ENCODE assay signal across 8 mouse cellular contexts in the genomic region with DNA sequence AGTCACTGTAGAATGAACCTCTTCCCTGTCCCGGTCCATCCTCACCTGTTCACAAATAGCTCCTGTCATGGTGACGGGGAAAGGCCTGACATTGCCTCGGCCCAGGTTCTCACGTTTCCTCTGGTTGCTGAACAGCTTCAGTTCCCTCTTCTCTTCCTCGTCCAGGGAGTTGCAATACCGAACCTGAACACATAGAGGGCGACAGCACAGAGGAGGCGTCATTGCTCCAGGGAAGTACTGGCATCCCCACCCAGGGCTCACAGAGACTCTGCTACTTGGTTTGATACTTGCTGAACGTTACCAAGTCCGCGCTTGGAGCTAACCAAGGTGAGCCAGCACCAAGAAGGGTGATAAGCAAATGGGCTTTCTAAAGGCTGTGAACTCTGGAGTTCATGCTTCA.
DNase-seq lines count a peak whose midpoint lies in the region; ATAC-seq and TF ChIP-seq lines count a peak whose summit lies in the region.

No protein-coding gene starts in this region.

- no peak for TF ChIP-seq EP300 in heart, adult 2 months (IDR thresholded peaks at IDR 0.05; ENCODE audit: insufficient read depth, low read depth, low read length)

- H3K27me3 ChIP-seq in heart, adult 2 months (ENCODE audit: control insufficient read depth, insufficient read depth, low read length) = no peaks in the 10 kb centered on the region
- no peaks in the 10 kb centered on the region for H3K27me3 ChIP-seq in thymus, adult 2 months (ENCODE audit: control insufficient read depth, insufficient read depth, low read length)
- H3K27me3 ChIP-seq in lung, embryonic 14.5 days (ENCODE audit: insufficient read depth, low read length) = no peaks in the 10 kb centered on the region

- no peaks in the 10 kb centered on the region for H3K9me3 ChIP-seq in lung, embryonic 14.5 days (ENCODE audit: low read depth, low read length)

- intact Hi-C loops in heart, adult 2 months (cut with DNase I) = loop anchor here (5.0 kb wide), 1 partner anchor 55 kb away; no protein-coding TSS in a partner anchor
- intact Hi-C loops in heart, postnatal 25 days (cut with DNase I) = loop anchor here (5.0 to 10.0 kb wide), 2 partner anchors 113 to 245 kb away; no protein-coding TSS in a partner anchor

- peaks cover 3% of the 10 kb centered on the region for H3K36me3 ChIP-seq in heart, adult 2 months (ENCODE audit: control insufficient read depth, insufficient read depth, low read length)
- H3K36me3 ChIP-seq in thymus, adult 2 months (ENCODE audit: control insufficient read depth, insufficient read depth, low read length) = no peaks in the 10 kb centered on the region
- peaks cover 12% of the 10 kb centered on the region for H3K36me3 ChIP-seq in lung, embryonic 14.5 days (ENCODE audit: insufficient read depth)

- WGBS in heart, adult 2 months = 58% methylated on average over 11 of the region's 11 CpGs
- WGBS in thymus, adult 2 months = 36% methylated on average over 11 of the region's 11 CpGs
- WGBS in lung, embryonic 14.5 days = 48% methylated on average over 11 of the region's 11 CpGs

- peaks cover 3% of the 10 kb centered on the region for H3K4me1 ChIP-seq in heart, adult 2 months (ENCODE audit: control insufficient read depth, insufficient read depth, low read length)
- H3K4me1 ChIP-seq in thymus, adult 2 months (replicated peaks; ENCODE audit: control insufficient read depth, insufficient read depth, low read length) = no peaks in the 10 kb centered on the region
- no peaks in the 10 kb centered on the region for H3K4me1 ChIP-seq in lung, embryonic 14.5 days (ENCODE audit: insufficient read depth)

- peak; percentile 22 to 45 for DNase-seq in heart, adult 2 months
- no peak for DNase-seq in heart, postnatal 25 days (ENCODE audit: low spot score)
- peak; percentile 3 for DNase-seq in thymus, adult 2 months
- DNase-seq in thymus, postnatal 10 days (ENCODE audit: low spot score in 2 of 2) = no peak
- DNase-seq in embryo, embryonic 9.5 days (ENCODE audit: extremely low spot score) = peak; percentile 42
- DNase-seq in lung, embryonic 14.5 days = peak; percentile 64
- no peak for DNase-seq in urinary bladder, adult 2 months (ENCODE audit: low spot score)
- no peak for DNase-seq in spleen, adult 12 weeks (ENCODE audit: low spot score)

- ATAC-seq in lung, embryonic 14.5 days (ENCODE audit: insufficient read depth) = no peak

- no peaks in the 10 kb centered on the region for H3K79me2 ChIP-seq in heart, adult 2 months (replicated peaks; ENCODE audit: control insufficient read depth, insufficient read depth, low read length)

- no peak for TF ChIP-seq POLR2A in heart, adult 2 months (IDR thresholded peaks at IDR 0.05; ENCODE audit: insufficient read depth, low read depth, low read length)
- no peak for TF ChIP-seq POLR2A in thymus, adult 2 months (IDR thresholded peaks at IDR 0.05; ENCODE audit: control insufficient read depth, extremely low read depth, insufficient read depth, low read length, poor library complexity)

- no peak overlapping the region for H3K4me3 ChIP-seq in heart, adult 2 months
- no peak overlapping the region for H3K4me3 ChIP-seq in thymus, adult 2 months (ENCODE audit: control insufficient read depth, insufficient read depth, low read length)
- no peak overlapping the region for H3K4me3 ChIP-seq in lung, embryonic 14.5 days (ENCODE audit: low read depth, low read length)

- TF ChIP-seq CTCF in heart, adult 2 months (IDR thresholded peaks at IDR 0.05) = peak; percentile 77
- no peak for TF ChIP-seq CTCF in thymus, adult 2 months (IDR thresholded peaks at IDR 0.05; ENCODE audit: borderline replicate concordance, control insufficient read depth, extremely low read depth, insufficient read depth, low read length, poor library complexity)
- TF ChIP-seq CTCF in lung, embryonic 14.5 days (IDR thresholded peaks at IDR 0.05; ENCODE audit: low read depth) = peak; percentile 74

- H3K27ac ChIP-seq in heart, adult 2 months = no peak overlapping the region
- H3K27ac ChIP-seq in thymus, adult 2 months (ENCODE audit: control insufficient read depth, insufficient read depth, low read length) = no peak overlapping the region
- no peak overlapping the region for H3K27ac ChIP-seq in lung, embryonic 14.5 days (ENCODE audit: low read depth)

- H3K9ac ChIP-seq in heart, adult 2 months (ENCODE audit: low read depth, low read length) = no peak overlapping the region
- H3K9ac ChIP-seq in lung, embryonic 14.5 days = no peak overlapping the region

- H3K4me2 ChIP-seq in lung, embryonic 14.5 days = no peak overlapping the region

Comparison
In these comparisons a context has a peak if more than half of its experiments do, and no peak if none do; other contexts are left out.
1. DNase-seq: peak in heart, adult 2 months (2 of 2), thymus, adult 2 months (single experiment), embryo, embryonic 9.5 days (single experiment) and lung, embryonic 14.5 days (single experiment); none in heart, postnatal 25 days (single experiment), thymus, postnatal 10 days (0 of 2), urinary bladder, adult 2 months (single experiment) and spleen, adult 12 weeks (single experiment).